Mouse (Mus musculus): ENCODE measurements around the gene Mdc1. TPM values are rescaled to one million over a fixed set of nuclear protein-coding genes. Genes with fewer than 3 reads are reported as not detected.

Gene Mdc1
- polyA plus RNA-seq, 1 experiment from 2014 or later = 2.8 TPM

- no peaks in the 10 kb centered on the region for H3K27me3 ChIP-seq (replicated peaks; ENCODE audit: insufficient read depth, low read length)
- peak; percentile 28; the same call in 1 of the 2 replicates for ATAC-seq
- 50% methylated on average over 1 of the region's 1 CpGs for WGBS
- no peak overlapping the region for H3K9ac ChIP-seq (replicated peaks; ENCODE audit: low read depth)
- H3K27ac ChIP-seq (ENCODE audit: low read length) = no peak overlapping the region
- H3K4me2 ChIP-seq (replicated peaks; ENCODE audit: low read depth, low read length) = no peak overlapping the region
- DNase-seq (ENCODE audit: low spot score) = no peak
- H3K4me1 ChIP-seq (ENCODE audit: insufficient read depth, low read depth, low read length) = no peaks in the 10 kb centered on the region
- peaks cover 22% of the 10 kb centered on the region for H3K36me3 ChIP-seq (ENCODE audit: insufficient read depth, low read length)
- H3K9me3 ChIP-seq (ENCODE audit: low read length) = no peaks in the 10 kb centered on the region
- H3K4me3 ChIP-seq (ENCODE audit: low read depth, low read length) = no peak overlapping the region
- peak; percentile 46 for TF ChIP-seq CTCF (IDR thresholded peaks at IDR 0.05)
- no peak for TF ChIP-seq EP300 (IDR thresholded peaks at IDR 0.05)
Observed at GRCm38 (mm10) chr17:35848112-35848511, 6.8 kb downstream of the Mdc1 start.

GRCm38 (mm10) chr17:35850974-35851373, 9.7 kb downstream of the Mdc1 start:
- TF ChIP-seq CTCF (IDR thresholded peaks at IDR 0.05) = no peak
- TF ChIP-seq EP300 (IDR thresholded peaks at IDR 0.05) = no peak
- Histone ChIP-seq H3K4me2 (replicated peaks; ENCODE audit: low read depth, low read length) (no peak overlapping the region), H3K4me1 (ENCODE audit: insufficient read depth, low read depth, low read length) (no peaks in the 10 kb centered on the region), H3K36me3 (ENCODE audit: insufficient read depth, low read length) (peaks cover 30% of the 10 kb centered on the region), H3K9ac (replicated peaks; ENCODE audit: low read depth) (no peak overlapping the region), H3K27me3 (replicated peaks; ENCODE audit: insufficient read depth, low read length) (no peaks in the 10 kb centered on the region), H3K9me3 (ENCODE audit: low read length) (no peaks in the 10 kb centered on the region), H3K27ac (ENCODE audit: low read length) (no peak overlapping the region), H3K4me3 (ENCODE audit: low read depth, low read length) (no peak overlapping the region)
- WGBS = 89% methylated on average over 3 of the region's 3 CpGs
- ATAC-seq (no peak), DNase-seq (ENCODE audit: low spot score) (no peak)

GRCm38 (mm10) chr17:35859371-35859770, 18.1 kb downstream of the Mdc1 start:
- ATAC-seq (no peak), DNase-seq (ENCODE audit: low spot score) (no peak)
- Histone ChIP-seq H3K9me3 (ENCODE audit: low read length) (no peaks in the 10 kb centered on the region), H3K27ac (ENCODE audit: low read length) (no peak overlapping the region), H3K9ac (replicated peaks; ENCODE audit: low read depth) (no peak overlapping the region), H3K4me2 (replicated peaks; ENCODE audit: low read depth, low read length) (no peak overlapping the region), H3K4me1 (ENCODE audit: insufficient read depth, low read depth, low read length) (peaks cover 6% of the 10 kb centered on the region; the same call in 1 of the 2 replicates), H3K27me3 (replicated peaks; ENCODE audit: insufficient read depth, low read length) (no peaks in the 10 kb centered on the region), H3K36me3 (ENCODE audit: insufficient read depth, low read length) (no peaks in the 10 kb centered on the region), H3K4me3 (ENCODE audit: low read depth, low read length) (no peak overlapping the region)
- WGBS = 86% methylated on average over 1 of the region's 1 CpGs
- no peak for TF ChIP-seq CTCF (IDR thresholded peaks at IDR 0.05)
- TF ChIP-seq EP300 (IDR thresholded peaks at IDR 0.05) = no peak

- Histone ChIP-seq H3K27me3 (replicated peaks; ENCODE audit: insufficient read depth, low read length) (no peaks in the 10 kb centered on the region), H3K9ac (replicated peaks; ENCODE audit: low read depth) (no peak overlapping the region), H3K4me3 (ENCODE audit: low read depth, low read length) (no peak overlapping the region), H3K27ac (ENCODE audit: low read length) (no peak overlapping the region), H3K4me1 (ENCODE audit: insufficient read depth, low read depth, low read length) (peaks cover 6% of the 10 kb centered on the region; the same call in 1 of the 2 replicates), H3K4me2 (replicated peaks; ENCODE audit: low read depth, low read length) (no peak overlapping the region), H3K36me3 (ENCODE audit: insufficient read depth, low read length) (no peaks in the 10 kb centered on the region), H3K9me3 (ENCODE audit: low read length) (no peaks in the 10 kb centered on the region)
- WGBS = 58% methylated on average over 2 of the region's 2 CpGs
- DNase-seq (ENCODE audit: low spot score) = no peak
- ATAC-seq = no peak
- no peak for TF ChIP-seq EP300 (IDR thresholded peaks at IDR 0.05)
- TF ChIP-seq CTCF (IDR thresholded peaks at IDR 0.05) = no peak
Observed at GRCm38 (mm10) chr17:35859835-35860234, 18.5 kb downstream of the Mdc1 start.

GRCm38 (mm10) chr17:35860831-35861197, 19.5 kb downstream of the Mdc1 start:
- TF ChIP-seq CTCF (IDR thresholded peaks at IDR 0.05) (no peak), EP300 (IDR thresholded peaks at IDR 0.05) (no peak)
- 4% methylated on average over 12 of the region's 12 CpGs for WGBS
- DNase-seq (ENCODE audit: low spot score) = no peak
- Histone ChIP-seq H3K9ac (replicated peaks; ENCODE audit: low read depth) (peak overlapping the region; percentile 50; the same call in 1 of the 2 replicates), H3K36me3 (ENCODE audit: insufficient read depth, low read length) (no peaks in the 10 kb centered on the region), H3K4me2 (replicated peaks; ENCODE audit: low read depth, low read length) (peak overlapping the region; percentile 62), H3K27ac (ENCODE audit: low read length) (peak overlapping the region; percentile 87), H3K9me3 (ENCODE audit: low read length) (no peaks in the 10 kb centered on the region), H3K4me3 (ENCODE audit: low read depth, low read length) (peak overlapping the region; percentile 74), H3K4me1 (ENCODE audit: insufficient read depth, low read depth, low read length) (peaks cover 9% of the 10 kb centered on the region; the same call in 1 of the 2 replicates), H3K27me3 (replicated peaks; ENCODE audit: insufficient read depth, low read length) (no peaks in the 10 kb centered on the region)
- peak; percentile 34 for ATAC-seq

- no peaks in the 10 kb centered on the region for H3K9me3 ChIP-seq (ENCODE audit: low read length)
- peak within 1 kb of the TSS; percentile 62 for H3K4me2 ChIP-seq (replicated peaks; ENCODE audit: low read depth, low read length)
- peak within 1 kb of the TSS; percentile 74 for H3K4me3 ChIP-seq (ENCODE audit: low read depth, low read length)
- H3K9ac ChIP-seq (replicated peaks; ENCODE audit: low read depth) = peak within 1 kb of the TSS; percentile 50; the same call in 1 of the 2 replicates
- DNase-seq (ENCODE audit: low spot score) (peak; percentile 97), ATAC-seq (peak; percentile 92)
- peak within 1 kb of the TSS; percentile 87 for H3K27ac ChIP-seq (ENCODE audit: low read length)
- H3K4me1 ChIP-seq (ENCODE audit: insufficient read depth, low read depth, low read length) = peaks cover 9% of the 10 kb centered on the region; the same call in 1 of the 2 replicates
- no peaks in the 10 kb centered on the region for H3K27me3 ChIP-seq (replicated peaks; ENCODE audit: insufficient read depth, low read length)
- WGBS = under 1% methylated on average over 47 of the region's 47 CpGs
- no peaks in the 10 kb centered on the region for H3K36me3 ChIP-seq (ENCODE audit: insufficient read depth, low read length)
- TF ChIP-seq CTCF (IDR thresholded peaks at IDR 0.05) (peak; percentile 73), EP300 (IDR thresholded peaks at IDR 0.05) (no peak)
Observed at GRCm38 (mm10) chr17:35861198-35861857, 20.0 kb downstream of the Mdc1 start, which contains the start of gene Nrm. Gene Nrm (plus strand): TSS chr17:35861318.

Measured in lung, postnatal 0 days (tissue).